Mouse (Mus musculus) embryonic fibroblast, embryonic 13.5 days (primary cell): ENCODE results near the gene Tmcc3.

Experiments used
- CTCF ChIP-seq: IDR thresholded peaks from 2 replicates; pipeline ENCODE4 v1.5.1; 2011; ENCODE audit warnings: mild to moderate bottlenecking, control low read depth, low read length, moderate library complexity, borderline replicate concordance; ENCODE audit not compliant: insufficient read depth
- POLR2A ChIP-seq: IDR thresholded peaks from 2 replicates; pipeline ENCODE4 v1.6.1; 2011; ENCODE audit warnings: low read depth, mild to moderate bottlenecking, control low read depth, low read length, moderate library complexity

GRCm38 (mm10) chr10:94562991-94563390 lies 251.2 kb downstream of the Tmcc3 start:
- TF ChIP-seq CTCF (no peak), POLR2A (no peak)
